Mouse (Mus musculus) c-Kit-positive CD71-positive TER-119-negative erythroid progenitor cells, embryonic 14.5 days (primary cell): ENCODE results near the gene Smcr8.

Experiments used
- DNase-seq: peaks from one replicate; pipeline ENCODE4 v3.0.0-alpha.2; 2013; ENCODE audit warnings: low read depth

Smcr8 gene

GRCm38 (mm10) chr11:60776829-60777740, at the start of gene Smcr8, which contains the start of gene Top3a:
TSS of gene Smcr8 (plus strand) at chr11:60777524.
TSS of gene Top3a (minus strand) at chr11:60777365.
- peak; percentile 84 for DNase-seq

GRCm38 (mm10) chr11:60728260-60728761, 49.0 kb upstream of the Smcr8 start, which contains the start of gene Mief2:
TSS of gene Mief2 (plus strand) at chr11:60728398.
- DNase-seq: peak; percentile 89

GRCm38 (mm10) chr11:60729217-60729641, 48.1 kb upstream of the Smcr8 start:
- no peak for DNase-seq

GRCm38 (mm10) chr11:60730169-60730568, 47.2 kb upstream of the Smcr8 start:
- no peak for DNase-seq

GRCm38 (mm10) chr11:60731251-60731650, 46.1 kb upstream of the Smcr8 start:
- DNase-seq: no peak

GRCm38 (mm10) chr11:60734206-60734605, 43.1 kb upstream of the Smcr8 start:
- no peak for DNase-seq

- no peak for DNase-seq
These were observed 42.1 kb upstream of the Smcr8 start for GRCm38 (mm10) chr11:60735191-60735590.

GRCm38 (mm10) chr11:60736491-60736890, 40.8 kb upstream of the Smcr8 start:
- DNase-seq: no peak

GRCm38 (mm10) chr11:60737450-60737849, 39.9 kb upstream of the Smcr8 start:
- no peak for DNase-seq

GRCm38 (mm10) chr11:60740321-60740720, 37.0 kb upstream of the Smcr8 start:
- no peak for DNase-seq

GRCm38 (mm10) chr11:60755570-60755969, 21.8 kb upstream of the Smcr8 start:
- DNase-seq: no peak

- no peak for DNase-seq
These were observed 15.6 kb upstream of the Smcr8 start for GRCm38 (mm10) chr11:60761681-60762080.

- peak; percentile 44 for DNase-seq
These were observed 10.4 kb upstream of the Smcr8 start for GRCm38 (mm10) chr11:60766969-60767368.

GRCm38 (mm10) chr11:60769322-60769721, 8.0 kb upstream of the Smcr8 start:
- no peak for DNase-seq

GRCm38 (mm10) chr11:60770776-60771175, 6.5 kb upstream of the Smcr8 start:
- DNase-seq: no peak

- no peak for DNase-seq
These were observed 5.2 kb upstream of the Smcr8 start for GRCm38 (mm10) chr11:60772161-60772560.

GRCm38 (mm10) chr11:60774158-60774689, 3.1 kb upstream of the Smcr8 start:
- DNase-seq: no peak

- DNase-seq: peak; percentile 93
These were observed 2.5 kb upstream of the Smcr8 start for GRCm38 (mm10) chr11:60774841-60775240.

- no peak for DNase-seq
These were observed 1.7 kb upstream of the Smcr8 start for GRCm38 (mm10) chr11:60775578-60775977.

GRCm38 (mm10) chr11:60776107-60776828, 1.1 kb upstream of the Smcr8 start:
- DNase-seq: no peak

- no peak for DNase-seq
These were observed 562 bp downstream of the Smcr8 start for GRCm38 (mm10) chr11:60777801-60778370.

- DNase-seq: no peak
These were observed 2.4 kb downstream of the Smcr8 start for GRCm38 (mm10) chr11:60779673-60780189.
